Mouse (Mus musculus) C2C12 (cell line): ENCODE measurements at regions not wholly inside any gene's neighbourhood (a gene's known extent, or its start where the extent isn't known, plus 50 kb on each side); places are given as distances from the start of the nearest gene placed in this dataset.

ENCODE experiments used
- H3K27me3 ChIP-seq: one replicate; pipeline ENCODE4 v1.6.1; 2011; ENCODE audit not compliant: control insufficient read depth, insufficient read depth, insufficient read length
- H3K36me3 ChIP-seq: one replicate; pipeline ENCODE4 v1.6.1; 2011; ENCODE audit not compliant: control insufficient read depth, insufficient read depth
- H3K4me3 ChIP-seq: one replicate; pipeline ENCODE4 v1.5.1; 2011; ENCODE audit warnings: mild to moderate bottlenecking, control low read depth; ENCODE audit not compliant: poor library complexity, insufficient read depth, severe bottlenecking
- H3K79me2 ChIP-seq: one replicate; pipeline ENCODE4 v1.6.1; 2011; ENCODE audit not compliant: control insufficient read depth, insufficient read depth
- H3K79me3 ChIP-seq: one replicate; pipeline ENCODE4 v1.6.1; 2011; ENCODE audit warnings: low read depth, control low read depth
- H3ac ChIP-seq: one replicate; pipeline ENCODE3; 2011; ENCODE audit warnings: low read depth; ENCODE audit not compliant: control insufficient read depth, insufficient read length
- CEBPB ChIP-seq: IDR thresholded peaks from one replicate; pipeline ENCODE4 v1.6.1; 2011; ENCODE audit warnings: low read depth, mild to moderate bottlenecking, control low read depth, moderate library complexity
- CTCF ChIP-seq: IDR thresholded peaks from one replicate; pipeline ENCODE4 v1.5.1; 2011; ENCODE audit not compliant: control insufficient read depth, insufficient read depth, insufficient read length
- FOSL1 ChIP-seq: IDR thresholded peaks from one replicate; pipeline ENCODE4 v1.8.0; 2011; ENCODE audit warnings: mild to moderate bottlenecking, low read length; ENCODE audit not compliant: poor library complexity, insufficient read depth, severe bottlenecking
- MAX ChIP-seq: IDR thresholded peaks from one replicate; pipeline ENCODE4 v1.6.1; 2011; ENCODE audit warnings: mild to moderate bottlenecking, control low read depth
- MYOD1 ChIP-seq: IDR thresholded peaks from one replicate; pipeline ENCODE4 v1.6.1; 2011; ENCODE audit warnings: low read depth; ENCODE audit not compliant: control insufficient read depth, insufficient read length
- MYOG ChIP-seq: IDR thresholded peaks from one replicate; pipeline ENCODE4 v1.6.1; 2011; ENCODE audit not compliant: control insufficient read depth, insufficient read length; ENCODE audit errors: extremely low read depth
- USF1 ChIP-seq: IDR thresholded peaks from one replicate; pipeline ENCODE4 v1.6.1; 2011; ENCODE audit warnings: low read depth, mild to moderate bottlenecking, control low read depth, moderate library complexity

- Histone ChIP-seq H3K27me3 (no peaks in the 10 kb centered on the region), H3K4me3 (no peak overlapping the region)
Measured at GRCm38 (mm10) chr3:103449851-103450250, 125.2 kb upstream of the Syt6 start.

GRCm38 (mm10) chr3:103451971-103452370 is 123.1 kb upstream of the Syt6 start:
- Histone ChIP-seq H3K4me3 (no peak overlapping the region), H3K79me3 (no peaks in the 10 kb centered on the region), H3K27me3 (no peaks in the 10 kb centered on the region), H3K79me2 (no peaks in the 10 kb centered on the region), H3ac (no peak overlapping the region), H3K36me3 (no peaks in the 10 kb centered on the region)
- TF ChIP-seq FOSL1 (no peak), CEBPB (no peak), MYOD1 (no peak), MYOG (no peak), CTCF (no peak), MAX (no peak), USF1 (no peak)

More at GRCm38 (mm10) chr3:103449851-103450250, 125.2 kb upstream of the Syt6 start:
- Histone ChIP-seq H3K79me3 (no peaks in the 10 kb centered on the region), H3K79me2 (no peaks in the 10 kb centered on the region), H3ac (no peak overlapping the region), H3K36me3 (no peaks in the 10 kb centered on the region)
- TF ChIP-seq MAX = no peak
- TF ChIP-seq MYOD1 = no peak
- TF ChIP-seq USF1 = no peak
- TF ChIP-seq CEBPB = no peak
- TF ChIP-seq MYOG = no peak
- no peak for TF ChIP-seq FOSL1
- TF ChIP-seq CTCF = no peak

- Histone ChIP-seq H3K4me3 (no peak overlapping the region), H3ac (no peak overlapping the region), H3K27me3 (no peaks in the 10 kb centered on the region), H3K79me3 (no peaks in the 10 kb centered on the region), H3K36me3 (no peaks in the 10 kb centered on the region), H3K79me2 (no peaks in the 10 kb centered on the region)
- no peak for TF ChIP-seq MYOG
- no peak for TF ChIP-seq MAX
- no peak for TF ChIP-seq USF1
- TF ChIP-seq MYOD1 = no peak
- no peak for TF ChIP-seq CEBPB
- TF ChIP-seq FOSL1 = no peak
Measured at GRCm38 (mm10) chr3:103463760-103464159, 111.3 kb upstream of the Syt6 start.

GRCm38 (mm10) chr3:103464181-103464580 is 110.8 kb upstream of the Syt6 start:
- no peaks in the 10 kb centered on the region for H3K27me3 ChIP-seq
- H3K36me3 ChIP-seq = no peaks in the 10 kb centered on the region
- no peak overlapping the region for H3K4me3 ChIP-seq
- H3K79me3 ChIP-seq = no peaks in the 10 kb centered on the region
- no peak for TF ChIP-seq CTCF
- TF ChIP-seq MAX = no peak
- TF ChIP-seq CEBPB = no peak
- TF ChIP-seq MYOD1 = no peak
- TF ChIP-seq FOSL1 = no peak
- no peak for TF ChIP-seq MYOG
- TF ChIP-seq USF1 = no peak
- H3K79me2 ChIP-seq = no peaks in the 10 kb centered on the region
- H3ac ChIP-seq = no peak overlapping the region

- H3K79me3 ChIP-seq = no peaks in the 10 kb centered on the region
- no peak overlapping the region for H3K4me3 ChIP-seq
- H3ac ChIP-seq = no peak overlapping the region
- no peaks in the 10 kb centered on the region for H3K27me3 ChIP-seq
- H3K79me2 ChIP-seq = no peaks in the 10 kb centered on the region
- no peaks in the 10 kb centered on the region for H3K36me3 ChIP-seq
- no peak for TF ChIP-seq USF1
- TF ChIP-seq MAX = no peak
- TF ChIP-seq FOSL1 = no peak
- TF ChIP-seq MYOD1 = no peak
- TF ChIP-seq CTCF = no peak
- no peak for TF ChIP-seq MYOG
- TF ChIP-seq CEBPB = no peak
Measured at GRCm38 (mm10) chr3:103464729-103465128, 110.3 kb upstream of the Syt6 start.

- TF ChIP-seq MYOD1 = no peak
- TF ChIP-seq CTCF = no peak
- no peak for TF ChIP-seq MAX
- no peak for TF ChIP-seq FOSL1
- TF ChIP-seq CEBPB = no peak
- TF ChIP-seq MYOG = no peak
- Histone ChIP-seq H3K79me3 (no peaks in the 10 kb centered on the region), H3K27me3 (no peaks in the 10 kb centered on the region), H3K79me2 (no peaks in the 10 kb centered on the region), H3ac (no peak overlapping the region), H3K36me3 (no peaks in the 10 kb centered on the region), H3K4me3 (no peak overlapping the region)
Measured at GRCm38 (mm10) chr3:103465132-103465690, 109.8 kb upstream of the Syt6 start.
